Mouse (Mus musculus): ENCODE measurements around the gene Bmp8a.
"Not testable (repeated sequence)": the region's sequence is repeated elsewhere in the genome, so short reads cannot be mapped to it uniquely, and the experiment has no call there.

The Bmp8a gene

GRCm38 (mm10) chr4:123286790-123287189, 56.3 kb downstream of the Bmp8a start:
- in situ Hi-C loops (cut with MseI, MboI), result no loop called here

GRCm38 (mm10) chr4:123284731-123285624, 58.1 kb downstream of the Bmp8a start:
- in situ Hi-C loops (cut with MseI, MboI), result no loop called here

GRCm38 (mm10) chr4:123283675-123284064, 59.4 kb downstream of the Bmp8a start:
- in situ Hi-C loops (cut with MseI, MboI), result not testable (repeated sequence)

GRCm38 (mm10) chr4:123282915-123283674, 60.0 kb downstream of the Bmp8a start:
- in situ Hi-C loops (cut with MseI, MboI), result not testable (repeated sequence)

GRCm38 (mm10) chr4:123282500-123282899, 60.6 kb downstream of the Bmp8a start:
- in situ Hi-C loops (cut with MseI, MboI), result no loop called here

- in situ Hi-C loops (cut with MseI, MboI), result no loop called here
Observed at GRCm38 (mm10) chr4:123280117-123280516, 62.9 kb downstream of the Bmp8a start.

GRCm38 (mm10) chr4:123271063-123271462, 72.0 kb downstream of the Bmp8a start:
- in situ Hi-C loops (cut with MseI, MboI), result no loop called here
